Mouse (Mus musculus) G1E (cell line): ENCODE measurements around the gene Npsr1. TPM values are rescaled to one million over a fixed set of nuclear protein-coding genes. Genes with fewer than 3 reads are reported as not detected.

ENCODE experiments used
- ATAC-seq: 2 replicates; pipeline ENCODE4 v1.8.0; 2016; ENCODE audit warnings: mild to moderate bottlenecking; ENCODE audit not compliant: insufficient number of reproducible peaks, poor library complexity, low FRiP score, severe bottlenecking; ENCODE audit errors: extremely low read depth
- DNase-seq: peaks from one replicate; pipeline ENCODE4 v3.0.0; 2012; ENCODE audit warnings: low spot score
- H3K27me3 ChIP-seq: 2 replicates; pipeline ENCODE4 v1.6.1; 2012; ENCODE audit warnings: mild to moderate bottlenecking, low read length, inconsistent platforms; ENCODE audit not compliant: insufficient read depth
- H3K36me3 ChIP-seq: replicated peaks from 2 replicates; pipeline ENCODE3; 2012; ENCODE audit warnings: mild to moderate bottlenecking, inconsistent platforms
- H3K4me1 ChIP-seq: 2 replicates; pipeline ENCODE4 v1.6.1; 2012; ENCODE audit warnings: low read depth, low read length, inconsistent platforms, mixed read lengths; ENCODE audit not compliant: insufficient read depth
- H3K4me3 ChIP-seq: 2 replicates; pipeline ENCODE4 v1.5.1; 2012; ENCODE audit warnings: low read depth, mild to moderate bottlenecking, inconsistent platforms, low read length, moderate library complexity, mixed read lengths
- H3K9me3 ChIP-seq: replicated peaks from 2 replicates; pipeline ENCODE4 v1.6.1; 2012; ENCODE audit warnings: inconsistent platforms
- CTCF ChIP-seq: IDR thresholded peaks from 2 replicates; pipeline ENCODE4 v1.5.1; 2012; ENCODE audit warnings: low read depth, low read length, inconsistent platforms, mixed read lengths
- GATA1 ChIP-seq: IDR thresholded peaks from 2 replicates; pipeline ENCODE4 v1.6.1; 2012; ENCODE audit warnings: borderline replicate concordance, low read length, inconsistent platforms, mixed read lengths
- GATA2 ChIP-seq: IDR thresholded peaks from 2 replicates; pipeline ENCODE4 v1.6.1; 2012; ENCODE audit warnings: low read depth, low read length, inconsistent platforms, borderline replicate concordance
- POLR2AphosphoS5 ChIP-seq: IDR thresholded peaks from 2 replicates; pipeline ENCODE4 v1.6.1; 2012; ENCODE audit warnings: low read depth, low read length, inconsistent platforms; ENCODE audit not compliant: insufficient replicate concordance
- TAL1 ChIP-seq: conservative IDR thresholded peaks from 2 replicates; pipeline ENCODE4 v1.6.1; 2012; ENCODE audit warnings: low read depth, low read length, inconsistent platforms, mixed read lengths
- polyA plus RNA-seq: library from polyadenylated mRNA; stranded (reverse); fragments of >175 nt; gene quantifications from 2 replicates; pipeline ENCODE4 v1.2.3, GENCODE M21; 2012
- total RNA-seq, 2 experiments: library from RNA; stranded (forward) in 1 of 2; stranded (reverse) in 1 of 2; fragments of 200-1000 nt in 1 of 2; fragments of >200 nt in 1 of 2; fragmentation: Nextera tagmentation in 1 of 2; gene quantifications; 2 replicates each; pipeline ENCODE4 v1.2.3; 2014 to 2017

The Npsr1 gene
- total and polyA plus RNA-seq, 3 experiments: 0.16 to 1.4 TPM; not detected in 1

DNA sequence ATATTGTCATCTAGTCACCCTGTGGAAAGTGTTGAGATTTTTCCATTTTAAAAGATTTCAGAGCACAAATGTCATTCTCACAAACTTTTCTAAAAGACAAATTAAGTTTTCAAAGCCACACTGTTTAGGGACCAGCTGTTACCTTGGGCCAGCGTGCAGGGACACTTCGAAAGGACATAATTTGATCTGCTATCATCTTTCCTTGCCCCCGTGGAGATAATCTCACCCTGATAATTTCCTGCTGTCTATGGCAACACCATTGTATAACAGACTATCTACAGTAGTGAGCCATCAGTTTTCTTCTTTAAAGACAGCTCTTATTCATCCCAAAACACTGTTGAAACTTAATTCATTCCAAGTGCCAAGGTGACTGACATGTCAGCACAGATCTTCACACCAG lies 209.6 kb downstream of the Npsr1 start:
- no peaks in the 10 kb centered on the region for H3K9me3 ChIP-seq
- no peaks in the 10 kb centered on the region for H3K36me3 ChIP-seq
- TF ChIP-seq GATA1: no peak
- no peak for TF ChIP-seq GATA2
- no peak for TF ChIP-seq CTCF
- TF ChIP-seq POLR2AphosphoS5: no peak
- no peak for TF ChIP-seq TAL1
- peaks cover 7% of the 10 kb centered on the region for H3K27me3 ChIP-seq
- DNase-seq (no peak), ATAC-seq (no peak)
- H3K4me1 ChIP-seq: no peaks in the 10 kb centered on the region
- H3K4me3 ChIP-seq: no peak overlapping the region

GRCm38 (mm10) chr9:24315835-24316234 lies 218.0 kb downstream of the Npsr1 start:
- no peak for ATAC-seq
- Histone ChIP-seq H3K27me3 (peaks cover 5% of the 10 kb centered on the region; the same call in 1 of the 2 replicates), H3K4me1 (peaks cover 7% of the 10 kb centered on the region), H3K9me3 (no peaks in the 10 kb centered on the region), H3K36me3 (no peaks in the 10 kb centered on the region), H3K4me3 (no peak overlapping the region)
- no peak for DNase-seq
- TF ChIP-seq POLR2AphosphoS5: no peak
- no peak for TF ChIP-seq TAL1
- no peak for TF ChIP-seq CTCF
- TF ChIP-seq GATA1: no peak
- no peak for TF ChIP-seq GATA2

DNA sequence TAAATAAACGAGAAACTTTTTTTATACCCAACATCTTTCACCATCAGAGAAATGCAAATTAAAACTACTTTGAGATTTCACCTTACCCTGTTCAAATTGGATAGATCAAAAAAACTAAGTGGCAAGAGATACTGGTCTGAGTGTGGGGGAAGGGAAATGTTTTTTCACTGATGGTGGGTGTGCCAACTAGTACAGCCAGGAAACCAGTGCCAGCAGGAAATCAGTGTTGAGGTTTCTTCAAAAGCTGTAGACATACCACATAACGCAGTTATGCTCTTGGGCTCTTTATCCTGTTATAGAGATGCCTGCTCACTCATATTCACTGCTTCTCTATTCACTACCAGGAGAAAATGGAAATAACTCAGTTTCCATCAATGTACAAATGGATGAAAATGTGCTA lies 233.9 kb downstream of the Npsr1 start:
- peaks cover 8% of the 10 kb centered on the region for H3K27me3 ChIP-seq
- no peaks in the 10 kb centered on the region for H3K4me1 ChIP-seq
- H3K36me3 ChIP-seq: no peaks in the 10 kb centered on the region
- ATAC-seq (no peak), DNase-seq (no peak)
- TF ChIP-seq TAL1 (no peak), POLR2AphosphoS5 (no peak), CTCF (no peak), GATA2 (no peak), GATA1 (no peak)
- H3K4me3 ChIP-seq: no peak overlapping the region
- H3K9me3 ChIP-seq: no peaks in the 10 kb centered on the region

GRCm38 (mm10) chr9:24341321-24341720 lies 243.5 kb downstream of the Npsr1 start:
- Histone ChIP-seq H3K9me3 (no peaks in the 10 kb centered on the region), H3K27me3 (peaks cover 4% of the 10 kb centered on the region; the same call in 1 of the 2 replicates), H3K4me3 (no peak overlapping the region), H3K4me1 (no peaks in the 10 kb centered on the region), H3K36me3 (no peaks in the 10 kb centered on the region)
- DNase-seq: no peak
- TF ChIP-seq GATA1: no peak
- no peak for TF ChIP-seq POLR2AphosphoS5
- TF ChIP-seq TAL1: no peak
- no peak for TF ChIP-seq CTCF
- no peak for TF ChIP-seq GATA2
- ATAC-seq: no peak

- peaks cover 3% of the 10 kb centered on the region for H3K27me3 ChIP-seq
- no peaks in the 10 kb centered on the region for H3K36me3 ChIP-seq
- no peak for TF ChIP-seq POLR2AphosphoS5
- TF ChIP-seq GATA1: no peak
- no peak for TF ChIP-seq TAL1
- TF ChIP-seq GATA2: no peak
- no peak for TF ChIP-seq CTCF
- no peak for ATAC-seq
- no peaks in the 10 kb centered on the region for H3K4me1 ChIP-seq
- DNase-seq: no peak
- H3K9me3 ChIP-seq: no peaks in the 10 kb centered on the region
- no peak overlapping the region for H3K4me3 ChIP-seq
These were observed 249.2 kb downstream of the Npsr1 start for GRCm38 (mm10) chr9:24347011-24347410.

- Histone ChIP-seq H3K9me3 (no peaks in the 10 kb centered on the region), H3K4me1 (no peaks in the 10 kb centered on the region), H3K36me3 (no peaks in the 10 kb centered on the region), H3K27me3 (peaks cover 11% of the 10 kb centered on the region), H3K4me3 (no peak overlapping the region)
- TF ChIP-seq POLR2AphosphoS5 (no peak), CTCF (no peak), GATA2 (no peak), TAL1 (no peak), GATA1 (no peak)
- DNase-seq (no peak), ATAC-seq (no peak)
These were observed 251.7 kb downstream of the Npsr1 start for GRCm38 (mm10) chr9:24349510-24349909.

DNA sequence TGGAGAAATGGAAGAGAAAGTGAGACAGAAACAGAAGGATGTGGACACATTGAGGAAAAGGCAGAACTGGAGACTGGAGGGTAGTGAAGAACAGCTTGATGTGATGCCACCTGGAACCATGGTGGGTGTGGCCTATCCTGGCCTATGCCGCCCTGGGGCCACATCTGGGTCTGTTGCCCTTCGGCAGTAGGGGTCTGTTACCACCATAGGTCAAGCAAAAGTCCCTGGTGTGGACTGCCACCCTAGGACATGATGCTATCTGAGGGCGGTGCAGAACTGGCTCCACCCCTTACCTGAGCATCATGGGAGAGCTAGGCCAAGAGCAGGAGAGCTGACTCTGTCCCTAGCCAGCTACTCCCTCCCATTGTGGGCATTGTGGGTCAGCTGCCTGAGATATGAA lies 253.6 kb downstream of the Npsr1 start:
- no peak for TF ChIP-seq POLR2AphosphoS5
- no peak for TF ChIP-seq CTCF
- no peak for TF ChIP-seq GATA1
- no peak for TF ChIP-seq GATA2
- TF ChIP-seq TAL1: no peak
- Histone ChIP-seq H3K9me3 (no peaks in the 10 kb centered on the region), H3K4me3 (no peak overlapping the region), H3K27me3 (peaks cover 11% of the 10 kb centered on the region), H3K36me3 (no peaks in the 10 kb centered on the region), H3K4me1 (no peaks in the 10 kb centered on the region)
- ATAC-seq (no peak), DNase-seq (no peak)
